Mouse (Mus musculus): ENCODE data around the gene Fn1.

DNA sequence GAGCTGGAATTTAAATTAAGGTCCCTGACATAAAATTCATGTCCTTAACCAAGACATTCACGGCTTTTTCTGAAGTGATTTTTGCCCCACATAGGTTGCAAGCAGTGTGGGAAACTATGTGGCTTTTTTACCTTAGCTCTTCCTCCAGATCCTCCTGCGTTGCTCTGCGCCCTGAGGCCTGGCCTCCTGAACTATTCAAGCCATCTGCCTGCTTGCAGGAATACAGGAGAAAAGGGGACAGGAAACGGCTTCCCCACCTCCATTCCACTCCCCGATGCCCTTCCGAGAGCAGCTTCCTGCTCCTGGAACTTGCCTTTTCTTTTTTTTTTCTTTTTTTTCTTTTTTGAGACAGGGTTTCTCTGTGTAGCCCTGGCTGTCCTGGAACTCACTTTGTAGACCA lies 5.6 kb upstream of the Fn1 start:
- TF ChIP-seq CTCF (IDR thresholded peaks at IDR 0.05; ENCODE audit: control insufficient read depth, insufficient read depth, low read length): no peak
- no peak for TF ChIP-seq POLR2A (IDR thresholded peaks at IDR 0.05; ENCODE audit: borderline replicate concordance, control insufficient read depth, low read depth, low read length)

Data from bone marrow, adult 2 months (tissue).